Mouse (Mus musculus) forebrain, embryonic 14.5 days (tissue): ENCODE data around the gene Inpp5e. TPM values are rescaled to one million over a fixed set of nuclear protein-coding genes. Genes with fewer than 3 reads are reported as not detected.
A peak's percentile ranks its signal among the peaks of the same experiment; 100 is the strongest.
"Not testable (repeated sequence)": the region's sequence is repeated elsewhere in the genome, so short reads cannot be mapped to it uniquely, and the experiment has no call there.

Experiments
- ATAC-seq: fragments of 200-750 bp; cut with Nextera tagmentation; 2 replicates; pipeline ENCODE4 v1.8.0; 2017; ENCODE audit warnings: mild to moderate bottlenecking, moderate library complexity
- DNase-seq: peaks from one replicate; pipeline ENCODE4 v3.0.0-alpha.2; 2015; ENCODE audit warnings: low spot score
- H3K27ac ChIP-seq: fragments of 300-500 bp; sonication (generic); 2 replicates; pipeline ENCODE4 v1.5.1; 2014; ENCODE audit warnings: low read depth, mild to moderate bottlenecking, control low read depth, low read length, moderate library complexity
- H3K27me3 ChIP-seq: fragments of 300-500 bp; sonication (generic); replicated peaks from 2 replicates; pipeline ENCODE4 v1.6.1; 2014; ENCODE audit warnings: low read length, control low read depth, mixed read lengths; ENCODE audit not compliant: control insufficient read depth, insufficient read depth
- H3K36me3 ChIP-seq: fragments of 300-500 bp; sonication (generic); 2 replicates; pipeline ENCODE4 v1.6.1; 2014; ENCODE audit warnings: low read length, control low read depth; ENCODE audit not compliant: control insufficient read depth, insufficient read depth
- H3K4me1 ChIP-seq: fragments of 300-500 bp; sonication (generic); 2 replicates; pipeline ENCODE4 v1.6.1; 2014; ENCODE audit warnings: antibody characterized with exemption, low read length, control low read depth; ENCODE audit not compliant: control insufficient read depth, insufficient read depth
- H3K4me2 ChIP-seq: fragments of 300-500 bp; sonication (generic); 2 replicates; pipeline ENCODE4 v1.6.1; 2014; ENCODE audit warnings: mild to moderate bottlenecking, control low read depth, low read length
- H3K4me3 ChIP-seq: fragments of 300-500 bp; sonication (generic); 2 replicates; pipeline ENCODE4 v1.5.1; 2014; ENCODE audit warnings: low read depth, low read length, control low read depth
- H3K9ac ChIP-seq: fragments of 300-500 bp; sonication (generic); 2 replicates; pipeline ENCODE4 v1.6.1; 2014; ENCODE audit warnings: mild to moderate bottlenecking, low read length, control low read depth, moderate library complexity
- H3K9me3 ChIP-seq: fragments of 300-500 bp; sonication (generic); replicated peaks from 2 replicates; pipeline ENCODE4 v1.6.1; 2016; ENCODE audit warnings: low read length, control low read depth, mixed read lengths; ENCODE audit not compliant: control insufficient read depth
- WGBS: fragments of 180-500 bp; shearing (Covaris S2); extraction: QIAGEN DNeasy Blood & Tissue Kit; methylation state at CpG from one replicate; pipeline ENCODE4 v1.1.7; 2014; 5-methylcytosine and 5-hydroxymethylcytosine counted together
- polyA plus RNA-seq: library from polyadenylated mRNA; unstranded; fragments of >200 nt; fragmentation: Nextera tagmentation; extraction: Ambion mirVana; gene quantifications from 2 replicates; pipeline ENCODE4 v1.2.1, GENCODE M21; 2014

Gene Inpp5e
- polyA plus RNA-seq, 1 experiment from 2014 or later, result 13.9 TPM

GRCm38 (mm10) chr2:26388682-26389153 is 20.3 kb downstream of the Inpp5e start:
- DNase-seq, result no peak
- 0% methylated on average over 42 of the region's 45 CpGs for WGBS
- peaks cover 76% of the 10 kb centered on the region for H3K36me3 ChIP-seq

GRCm38 (mm10) chr2:26387713-26388112 is 21.3 kb downstream of the Inpp5e start:
- ATAC-seq (no peak), DNase-seq (no peak)
- H3K4me3 ChIP-seq, result no peak overlapping the region
- H3K9me3 ChIP-seq, result no peaks in the 10 kb centered on the region
- H3K9ac ChIP-seq, result no peak overlapping the region
- peaks cover 76% of the 10 kb centered on the region for H3K36me3 ChIP-seq
- no peaks in the 10 kb centered on the region for H3K27me3 ChIP-seq
- H3K4me1 ChIP-seq, result peaks cover 11% of the 10 kb centered on the region
- WGBS, result 87% methylated on average over 3 of the region's 3 CpGs
- no peak overlapping the region for H3K27ac ChIP-seq
- H3K4me2 ChIP-seq, result peak overlapping the region; percentile 98; the same call in 1 of the 2 replicates

More at GRCm38 (mm10) chr2:26388682-26389153, 20.3 kb downstream of the Inpp5e start:
- peak; percentile 60 for ATAC-seq
- Histone ChIP-seq H3K9ac (peak overlapping the region; percentile 91), H3K4me2 (peak overlapping the region; percentile 98), H3K27ac (peak overlapping the region; percentile 44; the same call in 1 of the 2 replicates), H3K4me3 (peak overlapping the region; percentile 98), H3K4me1 (peaks cover 11% of the 10 kb centered on the region), H3K27me3 (no peaks in the 10 kb centered on the region), H3K9me3 (no peaks in the 10 kb centered on the region)

DNA sequence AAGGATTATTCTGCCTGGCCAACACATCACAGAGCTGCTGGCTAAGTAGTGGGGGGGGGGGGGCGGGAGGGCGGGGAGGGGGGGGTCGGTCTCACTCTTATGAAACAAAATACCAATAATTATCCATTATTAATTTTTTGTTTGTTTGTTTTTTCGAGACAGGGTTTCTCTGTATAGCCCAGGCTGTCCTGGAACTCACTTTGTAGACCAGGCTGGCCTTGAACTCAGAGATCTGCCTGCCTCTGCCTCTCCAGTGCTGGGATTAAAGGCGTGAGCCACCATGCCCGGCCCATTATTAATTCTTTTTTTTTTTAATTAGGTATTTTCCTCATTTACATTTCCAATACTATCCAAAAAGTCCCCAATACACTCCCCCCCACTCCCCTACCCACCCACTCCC is 28.1 kb downstream of the Inpp5e start:
- WGBS, result 31% methylated on average over 6 of the region's 6 CpGs
- not testable (repeated sequence) for H3K27me3 ChIP-seq, ATAC-seq, H3K9me3 ChIP-seq, DNase-seq, H3K4me1 ChIP-seq
- H3K9ac ChIP-seq, result peak overlapping the region; percentile 81
- peak overlapping the region; percentile 72 for H3K4me3 ChIP-seq
- H3K36me3 ChIP-seq, result peaks cover 68% of the 10 kb centered on the region
- peak overlapping the region; percentile 39; the same call in 1 of the 2 replicates for H3K27ac ChIP-seq
- peak overlapping the region; percentile 84 for H3K4me2 ChIP-seq

DNA sequence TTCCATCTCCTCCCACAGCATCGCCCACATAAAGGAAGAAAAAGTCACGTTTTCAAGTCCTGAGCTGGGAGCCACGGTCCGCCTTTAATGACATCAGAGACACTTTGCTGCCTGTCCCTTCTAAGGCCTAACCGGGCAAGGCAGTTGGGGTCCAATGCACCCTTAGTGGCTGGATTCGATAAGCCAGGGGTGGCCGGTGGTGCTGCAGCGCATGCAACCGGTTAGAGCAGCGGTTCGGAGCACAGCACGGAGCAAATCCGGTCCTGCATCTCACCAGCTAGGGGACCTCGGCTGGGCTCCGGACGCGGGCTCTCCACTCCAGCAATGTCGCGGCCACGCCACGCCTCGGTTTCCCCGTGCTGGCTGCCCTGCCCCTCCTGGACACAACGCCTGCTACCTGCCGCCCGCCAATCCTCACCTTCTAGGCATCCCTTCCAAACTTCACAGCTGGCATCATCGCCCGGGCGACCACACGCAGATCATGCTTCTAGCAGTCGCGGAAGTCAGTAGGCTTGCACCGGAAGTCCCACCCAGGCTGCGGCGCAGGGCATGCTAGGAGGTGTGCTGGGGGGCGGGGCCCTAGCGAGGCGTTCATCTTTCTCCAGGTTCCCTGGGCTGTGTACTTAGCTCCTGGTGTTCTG is 28.8 kb downstream of the Inpp5e start, which contains the start of gene Snapc4:
Gene Snapc4, minus strand, starts transcription at position 523 of the 641 bp plus-strand sequence.
- H3K27ac ChIP-seq, result peak within 1 kb of the TSS; percentile 48; the same call in 1 of the 2 replicates
- peak within 1 kb of the TSS; percentile 84 for H3K4me2 ChIP-seq
- peaks cover 68% of the 10 kb centered on the region for H3K36me3 ChIP-seq
- WGBS, result under 1% methylated on average over 38 of the region's 38 CpGs
- peak within 1 kb of the TSS; percentile 81 for H3K9ac ChIP-seq
- H3K4me3 ChIP-seq, result peak within 1 kb of the TSS; percentile 72
- peaks cover 3% of the 10 kb centered on the region; the same call in 1 of the 2 replicates for H3K4me1 ChIP-seq
- H3K9me3 ChIP-seq, result no peaks in the 10 kb centered on the region
- ATAC-seq (peak; percentile 98), DNase-seq (peak; percentile 92)
- H3K27me3 ChIP-seq, result no peaks in the 10 kb centered on the region

DNA sequence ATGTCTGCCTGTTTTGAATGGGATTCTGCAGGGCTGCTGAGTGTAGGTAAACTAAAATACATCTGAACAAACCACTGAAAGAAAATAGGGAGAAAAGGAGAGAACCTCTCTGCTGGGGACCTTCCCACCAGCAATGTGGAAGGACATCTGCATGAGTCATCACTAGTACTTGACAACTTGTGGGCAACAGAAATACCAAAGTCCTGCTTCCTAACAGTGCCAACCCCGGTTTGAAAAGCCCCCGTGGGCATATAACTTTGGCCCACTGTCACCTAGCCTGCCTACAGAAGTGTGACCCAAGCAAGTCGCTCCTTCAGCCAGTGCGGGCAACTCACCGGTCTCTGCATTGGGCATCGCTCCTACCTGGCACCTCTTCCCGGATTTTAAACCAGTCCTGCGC is 36.6 kb downstream of the Inpp5e start:
- Histone ChIP-seq H3K4me3 (no peak overlapping the region), H3K4me2 (no peak overlapping the region), H3K4me1 (no peaks in the 10 kb centered on the region), H3K9ac (no peak overlapping the region), H3K27me3 (no peaks in the 10 kb centered on the region), H3K36me3 (peaks cover 98% of the 10 kb centered on the region), H3K9me3 (no peaks in the 10 kb centered on the region), H3K27ac (no peak overlapping the region)
- ATAC-seq (no peak), DNase-seq (no peak)
- WGBS, result 99% methylated on average over 8 of the region's 8 CpGs

GRCm38 (mm10) chr2:26368572-26368971 is 40.4 kb downstream of the Inpp5e start:
- no peaks in the 10 kb centered on the region for H3K4me1 ChIP-seq
- no peak overlapping the region for H3K27ac ChIP-seq
- no peak overlapping the region for H3K4me2 ChIP-seq
- 88% methylated on average over 1 of the region's 1 CpGs for WGBS
- H3K27me3 ChIP-seq, result no peaks in the 10 kb centered on the region
- ATAC-seq (no peak), DNase-seq (no peak)
- H3K9ac ChIP-seq, result no peak overlapping the region
- H3K9me3 ChIP-seq, result no peaks in the 10 kb centered on the region
- H3K4me3 ChIP-seq, result no peak overlapping the region
- peaks cover 98% of the 10 kb centered on the region for H3K36me3 ChIP-seq

GRCm38 (mm10) chr2:26367911-26368310 is 41.1 kb downstream of the Inpp5e start:
- Histone ChIP-seq H3K36me3 (peaks cover 97% of the 10 kb centered on the region), H3K9ac (no peak overlapping the region), H3K9me3 (no peaks in the 10 kb centered on the region), H3K27me3 (no peaks in the 10 kb centered on the region), H3K4me2 (no peak overlapping the region), H3K4me3 (no peak overlapping the region), H3K27ac (no peak overlapping the region), H3K4me1 (no peaks in the 10 kb centered on the region)
- no peak for DNase-seq
- 91% methylated on average over 6 of the region's 6 CpGs for WGBS
- ATAC-seq, result no peak

- H3K27ac ChIP-seq, result no peak overlapping the region
- 89% methylated on average over 10 of the region's 10 CpGs for WGBS
- no peak overlapping the region for H3K4me2 ChIP-seq
- no peak overlapping the region for H3K9ac ChIP-seq
- peaks cover 74% of the 10 kb centered on the region for H3K36me3 ChIP-seq
- no peaks in the 10 kb centered on the region for H3K9me3 ChIP-seq
- H3K4me1 ChIP-seq, result no peaks in the 10 kb centered on the region
- H3K4me3 ChIP-seq, result no peak overlapping the region
- no peak for DNase-seq
- H3K27me3 ChIP-seq, result no peaks in the 10 kb centered on the region
- no peak for ATAC-seq
These were observed 44.1 kb downstream of the Inpp5e start for GRCm38 (mm10) chr2:26364738-26365465.

DNA sequence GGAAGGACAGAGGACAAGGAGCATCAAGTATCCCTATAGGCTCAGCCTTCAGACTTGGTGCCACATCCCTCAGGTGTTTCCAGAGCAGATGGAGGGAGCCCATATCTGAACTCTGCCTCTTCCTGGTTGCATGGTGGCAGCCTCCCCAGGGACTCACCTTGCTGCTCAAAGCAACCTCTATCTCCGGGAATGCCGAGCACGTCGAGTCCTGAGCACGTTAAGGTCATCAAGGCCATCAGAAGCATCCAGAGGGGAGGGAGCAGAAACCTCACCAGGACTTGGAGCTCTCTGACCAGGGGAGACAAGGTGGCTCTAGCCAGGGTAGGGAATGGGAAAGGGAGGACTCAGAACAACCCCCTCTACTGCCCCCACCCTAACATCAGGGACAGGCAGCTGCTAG is 45.5 kb downstream of the Inpp5e start:
- no peaks in the 10 kb centered on the region for H3K9me3 ChIP-seq
- H3K36me3 ChIP-seq, result peaks cover 59% of the 10 kb centered on the region
- no peak overlapping the region for H3K9ac ChIP-seq
- H3K4me1 ChIP-seq, result no peaks in the 10 kb centered on the region
- no peaks in the 10 kb centered on the region for H3K27me3 ChIP-seq
- no peak for DNase-seq
- H3K27ac ChIP-seq, result no peak overlapping the region
- no peak for ATAC-seq
- H3K4me3 ChIP-seq, result no peak overlapping the region
- 90% methylated on average over 5 of the region's 5 CpGs for WGBS
- no peak overlapping the region for H3K4me2 ChIP-seq
